Mouse (Mus musculus) lung, postnatal 0 days (tissue): Measurements from ENCODE around the gene Dock10.

Experiments
- CTCF ChIP-seq: IDR thresholded peaks from 2 replicates; pipeline ENCODE4 v1.5.1; 2016; ENCODE audit warnings: antibody characterized with exemption, mild to moderate bottlenecking
- EP300 ChIP-seq: IDR thresholded peaks from 2 replicates; pipeline ENCODE4 v1.6.1; 2016; ENCODE audit warnings: antibody characterized with exemption, mild to moderate bottlenecking, control low read depth

- TF ChIP-seq CTCF = no peak
- no peak for TF ChIP-seq EP300
Measured at GRCm38 (mm10) chr1:80665161-80665560, 93.2 kb downstream of the Dock10 start.
